Mouse (Mus musculus): Measurements from ENCODE around the gene Hist1h4d. TPM values are rescaled to one million over a fixed set of nuclear protein-coding genes. Genes with fewer than 3 reads are reported as not detected.
"Not testable (repeated sequence)": the region's sequence is repeated elsewhere in the genome, so short reads cannot be mapped to it uniquely, and the experiment has no call there.

The Hist1h4d gene
- total RNA-seq, 1 experiment from 2014 or later, result 92.3 TPM

DNA sequence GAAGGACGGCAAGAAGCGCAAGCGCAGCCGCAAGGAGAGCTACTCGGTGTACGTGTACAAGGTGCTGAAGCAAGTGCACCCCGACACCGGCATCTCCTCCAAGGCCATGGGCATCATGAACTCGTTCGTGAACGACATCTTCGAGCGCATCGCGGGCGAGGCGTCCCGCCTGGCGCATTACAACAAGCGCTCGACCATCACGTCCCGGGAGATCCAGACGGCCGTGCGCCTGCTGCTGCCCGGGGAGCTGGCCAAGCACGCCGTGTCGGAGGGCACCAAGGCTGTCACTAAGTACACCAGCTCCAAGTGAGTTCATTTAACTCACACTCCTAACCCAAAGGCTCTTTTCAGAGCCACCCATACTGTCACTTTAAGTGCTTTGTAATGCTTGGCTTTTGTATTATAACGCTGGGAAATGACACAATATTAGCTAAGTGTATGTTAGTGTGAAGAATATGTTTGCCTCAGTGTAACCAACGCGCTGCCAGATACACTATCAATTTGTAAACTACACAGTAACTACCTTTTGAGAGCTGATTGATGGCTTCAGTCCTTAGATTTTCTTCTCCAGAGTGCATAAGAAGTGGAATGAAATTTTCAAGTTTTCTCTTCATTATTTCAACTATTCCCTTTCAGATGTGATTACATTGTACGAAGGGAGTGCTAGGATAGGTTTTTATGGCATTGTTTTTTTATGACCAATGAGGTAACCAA lies 9.7 kb upstream of the Hist1h4d start:
- not testable (repeated sequence) for ATAC-seq (ENCODE audit: extremely low read depth, insufficient number of reproducible peaks, low FRiP score, poor library complexity, severe bottlenecking)

DNA sequence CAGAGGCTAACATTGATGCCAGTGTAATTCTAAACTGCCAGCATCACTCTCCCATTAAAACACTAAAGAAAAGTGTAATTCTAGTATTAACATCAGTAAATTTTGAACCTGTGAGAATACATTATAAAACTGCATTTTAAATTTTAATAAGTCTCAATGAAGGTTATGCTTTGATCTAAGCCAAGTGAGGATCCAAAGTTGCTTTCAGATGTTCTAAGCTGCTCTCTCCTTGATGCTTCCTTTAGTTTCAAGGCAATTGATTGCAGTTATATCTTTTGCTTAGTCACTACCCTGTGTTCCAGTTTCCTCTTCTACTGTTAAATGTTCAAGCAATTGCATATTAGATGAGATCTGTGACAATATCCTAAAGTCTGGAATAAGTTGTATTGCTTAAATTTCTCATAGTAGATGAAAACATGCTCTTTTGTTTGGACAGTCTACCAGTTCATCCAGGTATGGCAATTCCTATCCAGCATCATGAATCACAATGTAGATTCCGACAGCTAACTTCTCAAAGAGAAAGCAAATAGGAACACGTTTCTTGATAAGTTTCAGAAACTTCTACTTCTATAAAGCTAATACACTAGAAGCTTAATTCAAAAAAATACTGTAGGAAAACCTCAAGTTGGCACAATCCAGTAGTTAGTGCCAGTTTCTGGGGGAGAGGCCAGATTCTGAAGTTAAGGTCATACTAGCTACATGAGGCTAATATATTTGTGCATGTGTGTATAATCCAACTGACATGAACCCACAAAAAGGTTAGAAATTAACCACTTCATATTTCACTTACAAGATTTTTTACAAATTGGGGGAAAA lies 9.0 kb upstream of the Hist1h4d start:
- no peak for ATAC-seq (ENCODE audit: extremely low read depth, insufficient number of reproducible peaks, low FRiP score, poor library complexity, severe bottlenecking)

- ATAC-seq (ENCODE audit: extremely low read depth, insufficient number of reproducible peaks, low FRiP score, poor library complexity, severe bottlenecking), result not testable (repeated sequence)
Measured at GRCm38 (mm10) chr13:23573034-23573897, 8.1 kb upstream of the Hist1h4d start.

- peak; percentile 91 for ATAC-seq (ENCODE audit: extremely low read depth, insufficient number of reproducible peaks, low FRiP score, poor library complexity, severe bottlenecking)
Measured at GRCm38 (mm10) chr13:23573898-23574524, 7.4 kb upstream of the Hist1h4d start, which contains the start of the genes Hist1h2bf and Hist1h2ad. Gene Hist1h2bf (minus strand): TSS chr13:23574196. Gene Hist1h2ad (plus strand): TSS chr13:23574381.

DNA sequence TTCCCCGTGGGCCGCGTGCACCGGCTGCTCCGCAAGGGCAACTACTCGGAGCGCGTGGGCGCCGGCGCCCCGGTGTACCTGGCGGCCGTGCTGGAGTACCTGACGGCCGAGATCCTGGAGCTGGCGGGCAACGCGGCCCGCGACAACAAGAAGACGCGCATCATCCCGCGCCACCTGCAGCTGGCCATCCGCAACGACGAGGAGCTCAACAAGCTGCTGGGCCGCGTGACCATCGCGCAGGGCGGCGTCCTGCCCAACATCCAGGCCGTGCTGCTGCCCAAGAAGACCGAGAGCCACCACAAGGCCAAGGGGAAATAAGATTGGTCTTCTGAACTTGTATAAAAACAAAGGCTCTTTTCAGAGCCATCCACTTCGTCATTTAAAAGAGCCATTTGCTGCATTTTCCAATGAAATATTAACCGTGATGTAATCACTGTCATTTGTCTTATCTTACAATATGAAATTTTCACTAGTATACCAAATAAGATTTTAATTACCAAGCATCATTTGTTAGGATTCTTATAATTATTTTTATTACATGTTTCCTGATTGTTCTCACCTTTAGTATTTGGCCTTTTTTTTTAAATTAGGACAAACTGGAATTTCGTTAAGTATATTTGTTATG lies 6.7 kb upstream of the Hist1h4d start:
- ATAC-seq (ENCODE audit: extremely low read depth, insufficient number of reproducible peaks, low FRiP score, poor library complexity, severe bottlenecking), result not testable (repeated sequence)

DNA sequence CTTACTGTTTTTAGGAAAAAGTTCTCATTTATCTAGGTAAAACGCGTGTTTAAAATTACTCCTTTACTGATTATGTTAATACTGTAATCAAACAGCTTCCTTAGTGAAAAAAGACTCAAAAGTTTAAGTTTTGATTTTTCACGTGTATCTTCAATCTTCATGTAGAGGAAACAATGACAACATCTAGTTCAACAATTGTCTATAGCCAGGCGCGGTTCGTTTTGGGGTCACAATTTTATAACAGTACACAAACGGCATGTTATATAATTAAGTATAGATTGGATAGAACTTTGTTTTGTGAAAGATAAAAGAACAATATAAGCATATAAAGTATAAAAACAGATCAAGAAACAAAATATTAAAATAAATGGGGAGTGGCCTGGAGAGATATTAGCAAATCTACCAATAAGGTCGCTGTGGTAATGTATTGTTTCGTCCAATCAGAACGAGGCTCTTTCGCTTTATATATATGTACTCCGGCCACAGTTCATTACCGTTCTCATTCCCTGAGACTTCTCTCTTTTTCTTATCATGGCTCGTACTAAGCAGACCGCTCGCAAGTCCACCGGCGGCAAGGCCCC lies 6.0 kb upstream of the Hist1h4d start, which contains the start of gene Hist1h3d:
Hist1h3d (plus strand) TSS at position 493 of the 581 bp plus-strand sequence.
- ATAC-seq (ENCODE audit: extremely low read depth, insufficient number of reproducible peaks, low FRiP score, poor library complexity, severe bottlenecking), result peak; percentile 53; the same call in 1 of the 2 replicates

GRCm38 (mm10) chr13:23575864-23576313 lies 5.5 kb upstream of the Hist1h4d start:
- ATAC-seq (ENCODE audit: extremely low read depth, insufficient number of reproducible peaks, low FRiP score, poor library complexity, severe bottlenecking), result not testable (repeated sequence)

- no peak for ATAC-seq (ENCODE audit: extremely low read depth, insufficient number of reproducible peaks, low FRiP score, poor library complexity, severe bottlenecking)
Measured at GRCm38 (mm10) chr13:23576351-23576881, 5.0 kb upstream of the Hist1h4d start.

DNA sequence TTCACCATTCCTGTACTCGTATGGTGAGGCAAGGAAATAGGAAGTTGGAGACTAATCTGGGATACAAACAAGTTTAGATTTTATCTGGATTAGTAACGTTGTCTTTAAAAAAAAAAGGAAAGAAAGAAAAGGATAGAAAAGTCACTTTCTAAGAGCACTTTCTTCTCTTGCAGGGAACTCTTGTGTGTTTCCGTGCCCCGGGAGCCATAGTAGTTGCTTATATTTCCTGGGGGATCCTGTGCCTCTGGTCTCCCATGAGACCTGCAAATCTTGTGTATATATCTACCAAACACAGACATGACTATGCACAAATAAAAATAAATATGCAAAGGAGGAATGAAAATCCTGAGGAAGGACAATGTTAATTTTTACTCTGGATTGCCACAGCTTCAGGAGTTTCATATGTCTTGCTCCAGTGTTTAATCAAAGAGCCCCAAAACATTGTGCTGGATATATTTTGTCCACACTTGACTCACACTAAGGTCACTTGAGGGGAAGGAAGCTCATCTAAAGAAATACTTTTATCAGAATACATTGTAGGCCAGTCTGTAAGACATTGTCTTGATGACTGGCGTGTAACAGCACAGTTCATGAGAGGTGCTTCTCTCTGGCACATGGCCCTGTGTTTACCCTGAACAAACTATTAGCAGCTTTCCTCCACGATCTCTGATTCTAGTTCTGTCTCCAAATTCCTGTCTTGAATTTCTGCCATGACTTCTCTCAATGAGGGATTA lies 4.3 kb upstream of the Hist1h4d start:
- no peak for ATAC-seq (ENCODE audit: extremely low read depth, insufficient number of reproducible peaks, low FRiP score, poor library complexity, severe bottlenecking)

GRCm38 (mm10) chr13:23577835-23578234 lies 3.6 kb upstream of the Hist1h4d start:
- no peak for ATAC-seq (ENCODE audit: extremely low read depth, insufficient number of reproducible peaks, low FRiP score, poor library complexity, severe bottlenecking)

- ATAC-seq (ENCODE audit: extremely low read depth, insufficient number of reproducible peaks, low FRiP score, poor library complexity, severe bottlenecking), result no peak
Measured at GRCm38 (mm10) chr13:23582219-23583056, 1.0 kb downstream of the Hist1h4d start.

- ATAC-seq (ENCODE audit: extremely low read depth, insufficient number of reproducible peaks, low FRiP score, poor library complexity, severe bottlenecking), result no peak
Measured at GRCm38 (mm10) chr13:23583387-23584068, 2.1 kb downstream of the Hist1h4d start.

GRCm38 (mm10) chr13:23584331-23584730 lies 2.9 kb downstream of the Hist1h4d start:
- ATAC-seq (ENCODE audit: extremely low read depth, insufficient number of reproducible peaks, low FRiP score, poor library complexity, severe bottlenecking), result no peak

DNA sequence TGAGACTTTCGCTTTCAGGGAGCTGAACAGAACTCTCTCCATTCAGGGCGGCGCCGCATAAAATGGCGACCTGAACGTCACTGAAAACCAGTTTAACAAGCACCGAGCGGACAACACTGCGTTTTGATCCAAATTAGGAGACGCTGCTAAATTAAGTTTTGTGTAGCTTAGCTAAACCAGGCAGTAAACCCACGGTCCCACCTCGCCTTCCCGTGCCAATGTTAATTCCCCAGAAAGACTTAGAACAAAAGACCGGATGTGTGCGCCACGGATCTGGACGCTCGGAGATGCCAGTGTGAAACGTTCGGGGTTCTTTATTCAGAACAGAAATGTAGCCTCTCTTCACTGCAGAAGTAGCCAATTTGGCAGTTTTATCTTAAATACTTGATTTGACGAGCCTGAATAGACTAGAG lies 3.6 kb downstream of the Hist1h4d start:
- peak; percentile 42; the same call in 1 of the 2 replicates for ATAC-seq (ENCODE audit: extremely low read depth, insufficient number of reproducible peaks, low FRiP score, poor library complexity, severe bottlenecking)

DNA sequence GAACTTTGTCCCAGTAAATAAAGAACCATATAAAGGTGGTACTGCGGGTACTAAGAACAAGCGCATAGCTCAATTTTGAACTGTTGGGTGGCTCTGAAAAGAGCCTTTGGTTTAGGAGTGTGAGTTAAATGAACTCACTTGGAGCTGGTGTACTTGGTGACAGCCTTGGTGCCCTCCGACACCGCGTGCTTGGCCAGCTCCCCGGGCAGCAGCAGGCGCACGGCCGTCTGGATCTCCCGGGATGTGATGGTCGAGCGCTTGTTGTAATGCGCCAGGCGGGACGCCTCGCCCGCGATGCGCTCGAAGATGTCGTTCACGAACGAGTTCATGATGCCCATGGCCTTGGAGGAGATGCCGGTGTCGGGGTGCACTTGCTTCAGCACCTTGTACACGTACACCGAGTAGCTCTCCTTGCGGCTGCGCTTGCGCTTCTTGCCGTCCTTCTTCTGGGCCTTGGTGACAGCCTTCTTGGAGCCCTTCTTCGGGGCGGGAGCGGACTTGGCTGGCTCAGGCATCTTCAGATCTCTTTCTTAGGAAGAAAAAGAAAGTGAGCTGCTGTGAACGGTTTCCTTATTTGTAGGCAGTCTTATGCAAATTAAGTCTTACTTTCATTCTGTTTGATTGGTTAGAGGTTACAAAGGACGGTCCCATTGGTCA lies 4.2 kb downstream of the Hist1h4d start:
- peak; percentile 86 for ATAC-seq (ENCODE audit: extremely low read depth, insufficient number of reproducible peaks, low FRiP score, poor library complexity, severe bottlenecking)

All from neutrophil, adult 5-6 weeks (primary cell).